Mouse (Mus musculus): ENCODE results near the gene Cd3d. TPM values are rescaled to one million over a fixed set of nuclear protein-coding genes. Genes with fewer than 3 reads are reported as not detected.
A peak's percentile ranks its signal among the peaks of the same experiment; 100 is the strongest.
"Not testable (repeated sequence)": the region's sequence is repeated elsewhere in the genome, so short reads cannot be mapped to it uniquely, and the experiment has no call there.

Cd3d gene
- total RNA-seq (2014; fragmentation: Nextera tagmentation) (not detected in 2 replicates), total RNA-seq (2017) (0.21 TPM in 1 of 2 replicates, not detected in the other)

DNA sequence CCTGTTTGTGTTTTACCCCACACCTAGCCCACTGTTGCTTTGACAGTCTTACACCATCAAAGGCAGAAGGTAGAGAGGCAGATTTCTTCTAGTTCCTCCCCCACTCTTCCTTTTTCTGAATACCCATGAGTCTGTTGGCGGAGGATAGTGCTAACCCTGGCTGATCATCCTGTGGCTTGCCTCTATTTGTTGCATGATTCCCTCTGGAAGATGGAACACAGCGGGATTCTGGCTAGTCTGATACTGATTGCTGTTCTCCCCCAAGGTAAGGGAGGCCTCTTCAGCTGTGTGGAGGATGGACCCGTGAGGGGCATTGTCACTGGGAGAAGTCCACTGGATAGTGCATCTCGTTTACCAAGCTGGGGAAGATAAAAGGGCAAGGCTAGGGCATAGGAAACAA is at the start of gene Cd3d:
TSS of gene Cd3d (plus strand) at position 111 of the 400 bp plus-strand sequence.
- ATAC-seq (replicated peaks; ENCODE audit: poor library complexity, severe bottlenecking): no peak

DNA sequence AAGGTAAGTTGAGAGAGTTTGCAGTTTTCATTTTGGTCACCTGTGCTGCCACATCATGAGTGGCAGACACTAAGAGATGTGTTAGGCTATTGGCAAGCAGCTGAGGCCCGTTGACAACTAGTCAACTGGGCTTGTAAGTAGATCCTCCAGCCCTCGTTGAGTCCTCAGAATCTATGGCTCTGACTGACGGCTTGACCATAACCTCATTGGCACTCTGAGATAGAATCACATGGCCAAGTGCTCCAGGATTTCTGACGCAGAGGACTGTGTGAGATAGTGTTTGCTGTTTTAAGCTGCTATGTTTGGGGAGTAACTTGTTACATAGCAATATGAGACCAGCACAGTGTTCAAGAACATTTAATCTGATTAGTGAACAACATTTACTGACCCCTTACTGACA is 39.8 kb upstream of the Cd3d start:
- ATAC-seq (replicated peaks; ENCODE audit: poor library complexity, severe bottlenecking): no peak

DNA sequence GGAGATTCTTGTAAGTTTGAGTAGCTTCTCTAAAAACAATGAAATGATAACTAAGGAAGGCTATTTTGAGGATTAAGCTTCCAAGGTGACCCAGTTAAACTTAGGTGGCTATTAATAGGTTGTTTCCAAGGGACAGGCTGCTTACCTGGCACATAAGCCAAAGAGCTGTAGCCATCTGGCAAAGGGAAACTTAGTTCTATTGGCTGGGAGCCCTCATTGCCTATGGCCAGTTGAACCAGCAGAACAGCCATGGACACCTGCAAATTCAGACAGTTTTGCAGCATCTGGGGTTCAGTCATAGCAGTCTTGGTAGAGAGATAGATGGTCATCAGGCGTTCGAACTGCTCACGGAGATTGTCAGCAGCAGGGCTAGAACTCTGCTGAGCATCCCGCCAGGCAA is 39.2 kb upstream of the Cd3d start:
- no peak for ATAC-seq (replicated peaks; ENCODE audit: poor library complexity, severe bottlenecking)

DNA sequence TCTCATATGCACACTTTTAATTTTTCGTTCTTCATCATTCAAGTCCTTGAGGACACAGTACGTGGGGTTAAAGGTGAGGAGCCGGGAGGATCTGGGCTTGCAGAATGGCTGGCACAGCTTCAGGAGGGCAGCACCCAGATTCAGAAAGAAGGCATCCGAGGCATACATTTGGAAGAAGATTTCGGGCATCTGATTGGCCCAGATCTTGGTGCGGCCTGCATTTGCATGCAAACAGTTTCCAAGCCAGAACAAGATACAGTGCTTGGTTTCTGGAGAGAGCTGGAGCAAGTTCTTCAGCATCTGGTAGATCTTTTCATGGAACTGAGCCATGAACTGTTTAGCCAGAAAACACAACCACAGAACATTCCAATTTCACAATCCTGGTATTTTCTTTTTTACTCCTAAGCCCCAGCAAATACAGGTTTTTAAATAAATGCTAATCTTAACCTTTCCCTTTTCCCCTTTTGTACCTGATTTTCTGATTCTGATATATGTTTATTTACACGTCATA is 35.3 kb upstream of the Cd3d start:
- ATAC-seq (replicated peaks; ENCODE audit: poor library complexity, severe bottlenecking): no peak

DNA sequence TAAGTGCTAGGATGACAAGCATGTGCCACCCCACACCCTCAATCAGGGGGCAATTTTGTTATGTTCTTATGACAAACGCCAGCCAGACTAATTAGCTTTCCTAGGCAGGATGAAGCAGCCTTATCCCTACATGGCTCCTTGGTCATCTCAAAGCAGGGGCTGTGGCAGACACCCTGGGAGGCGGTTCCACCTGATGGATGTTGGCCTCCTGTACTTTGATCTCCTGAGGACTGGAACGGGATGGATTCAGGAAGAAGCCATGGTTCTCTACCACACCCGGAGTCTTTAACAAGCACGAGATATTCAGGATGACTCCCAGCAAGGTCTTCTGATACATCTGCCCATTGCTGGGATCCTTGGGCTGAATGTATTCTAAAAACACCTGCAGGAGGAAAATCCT is 33.8 kb upstream of the Cd3d start:
- no peak for ATAC-seq (replicated peaks; ENCODE audit: poor library complexity, severe bottlenecking)

DNA sequence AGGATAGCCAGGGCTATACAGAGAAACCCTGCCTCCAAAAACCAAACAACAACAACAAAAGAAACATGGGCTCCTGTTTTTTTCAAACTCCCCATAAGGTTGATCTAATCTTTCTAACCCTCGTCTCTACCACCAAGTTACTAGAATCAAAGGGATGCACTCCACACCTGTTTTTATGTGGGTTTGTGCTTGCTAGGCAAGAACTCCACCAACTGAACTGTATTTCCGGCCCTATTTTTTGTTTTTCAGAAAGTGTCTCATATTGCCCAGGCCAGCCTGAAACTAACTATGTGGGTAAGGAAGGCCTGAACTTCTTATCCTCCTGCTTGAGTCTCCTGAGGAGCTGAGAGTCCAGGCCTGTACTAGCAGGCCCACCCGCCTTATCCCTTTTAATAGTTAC is 27.2 kb upstream of the Cd3d start:
- no peak for ATAC-seq (replicated peaks; ENCODE audit: poor library complexity, severe bottlenecking)

DNA sequence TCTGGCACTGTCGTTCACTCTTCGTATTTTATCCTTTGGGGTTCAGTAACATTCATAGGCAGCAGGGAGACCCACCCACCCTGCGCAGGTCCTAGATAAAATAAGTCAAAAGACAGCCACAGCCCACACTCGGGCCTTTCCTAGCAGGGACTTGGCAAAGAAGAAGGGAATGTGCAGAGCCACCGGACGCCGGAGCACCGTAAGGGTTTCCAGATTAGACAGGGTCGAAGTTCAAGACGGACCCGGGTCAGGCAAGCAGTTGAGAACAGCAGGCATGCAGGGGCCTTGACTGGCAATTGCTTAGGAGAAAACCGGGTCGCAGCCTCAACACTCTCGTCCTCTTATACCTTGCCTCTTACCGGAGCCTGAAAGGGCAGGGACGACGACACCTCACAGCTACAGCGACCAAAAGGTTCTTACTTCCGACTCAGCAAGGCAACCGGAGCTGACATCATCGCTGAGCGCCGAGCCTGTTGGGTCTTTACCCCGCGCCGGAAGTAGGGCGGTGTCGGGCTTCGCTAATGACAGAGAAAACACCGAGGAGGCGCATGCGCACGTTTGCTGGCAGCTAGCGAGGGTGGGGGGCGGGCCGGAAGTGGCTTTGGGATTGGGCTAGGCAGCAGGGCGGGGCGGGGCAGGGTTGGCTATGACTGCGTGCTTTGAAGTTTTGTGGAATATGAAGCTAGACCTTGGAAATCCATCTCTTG is 16.3 kb upstream of the Cd3d start, which contains the start of gene Ube4a:
TSS of gene Ube4a (minus strand) at position 475 of the 707 bp plus-strand sequence.
- peak; percentile 95 for ATAC-seq (replicated peaks; ENCODE audit: poor library complexity, severe bottlenecking)

DNA sequence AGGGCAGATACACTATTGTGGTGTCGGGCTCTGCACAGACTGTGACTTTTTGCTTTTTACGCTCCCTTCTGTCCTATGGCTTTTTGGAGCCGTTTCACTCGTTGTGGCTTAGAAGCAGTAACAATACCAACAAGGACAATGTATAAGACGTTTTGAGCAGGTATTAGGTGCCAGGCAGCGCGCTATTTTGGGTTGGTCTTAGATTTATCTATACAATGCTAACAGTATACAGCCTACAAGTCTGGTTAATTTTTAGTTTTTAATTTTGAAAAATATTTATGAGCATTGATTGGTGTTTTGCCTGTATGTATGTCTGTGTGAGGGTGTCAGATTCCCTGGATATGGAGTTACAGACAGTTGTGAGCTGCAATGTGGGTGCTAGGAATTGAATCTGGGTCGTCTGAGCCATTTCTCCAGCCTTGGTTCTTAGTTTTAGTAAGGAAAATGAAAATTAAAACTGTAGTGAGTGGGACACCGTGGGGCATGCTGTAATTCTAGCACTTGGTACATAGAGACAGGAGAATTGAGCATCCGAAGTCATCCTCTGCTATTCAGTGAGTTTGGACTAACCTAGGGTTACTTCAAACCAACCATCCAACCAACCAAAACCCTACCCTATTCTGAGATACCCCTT is 15.6 kb upstream of the Cd3d start:
- ATAC-seq (replicated peaks; ENCODE audit: poor library complexity, severe bottlenecking): no peak

DNA sequence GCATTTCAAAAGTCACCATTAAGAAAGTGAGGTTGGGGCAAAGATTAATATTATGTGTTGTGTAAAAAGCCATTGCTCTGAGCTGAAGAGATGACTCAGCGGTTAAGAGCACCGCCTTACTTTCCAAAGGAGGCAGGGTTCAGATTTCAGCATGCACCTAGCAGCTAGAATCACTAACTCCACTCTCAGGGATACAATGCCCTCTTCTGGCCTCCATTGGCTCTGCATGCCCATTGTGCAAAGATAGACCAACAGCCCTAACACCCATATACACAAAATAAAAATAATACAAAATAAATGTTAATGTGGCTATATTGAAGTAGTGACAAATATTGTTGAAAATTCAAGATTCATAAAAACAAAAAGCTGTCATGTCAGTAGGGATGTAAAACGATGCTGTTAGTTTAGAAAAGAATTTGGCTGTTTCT is 14.8 kb upstream of the Cd3d start:
- peak; percentile 79 for ATAC-seq (replicated peaks; ENCODE audit: poor library complexity, severe bottlenecking)

DNA sequence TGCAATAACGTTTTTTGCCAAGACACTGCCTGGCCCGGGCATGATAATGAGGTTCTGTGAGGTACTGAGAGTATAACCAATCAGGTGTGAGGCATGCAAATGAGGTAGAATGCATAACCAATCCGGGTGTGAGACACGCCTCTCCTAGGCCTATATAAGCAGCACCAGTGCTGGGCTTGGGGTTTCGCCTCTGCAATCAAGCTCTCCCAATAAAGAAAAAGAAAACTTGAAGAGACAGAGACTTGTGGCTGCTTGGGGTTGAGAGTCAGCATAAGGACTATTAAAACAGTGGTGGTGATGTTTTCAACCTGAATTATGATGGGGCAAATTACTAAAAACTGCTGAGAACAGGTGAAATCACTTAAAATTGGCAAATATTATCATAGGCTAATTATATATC is 13.8 kb upstream of the Cd3d start:
- ATAC-seq (replicated peaks; ENCODE audit: poor library complexity, severe bottlenecking): not testable (repeated sequence)

DNA sequence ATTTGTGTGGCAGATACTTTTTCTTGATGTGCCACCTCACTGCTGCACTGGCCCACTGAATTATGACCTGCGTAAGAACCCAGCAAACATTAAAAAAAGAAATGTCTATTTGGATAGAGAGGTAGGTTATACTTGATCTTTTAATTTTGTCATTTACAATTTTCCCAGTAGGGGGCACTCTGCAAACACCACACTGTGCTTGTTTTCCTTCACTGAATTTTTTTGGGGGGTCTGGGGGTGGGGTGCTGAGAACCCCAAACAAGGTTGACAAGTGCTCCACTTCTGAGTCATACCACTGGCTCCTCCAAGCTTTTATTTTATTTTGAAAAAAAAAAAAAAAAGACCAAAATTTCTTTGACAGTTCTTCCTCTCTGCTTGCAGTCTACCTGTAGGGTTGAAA is 12.1 kb upstream of the Cd3d start:
- ATAC-seq (replicated peaks; ENCODE audit: poor library complexity, severe bottlenecking): no peak

DNA sequence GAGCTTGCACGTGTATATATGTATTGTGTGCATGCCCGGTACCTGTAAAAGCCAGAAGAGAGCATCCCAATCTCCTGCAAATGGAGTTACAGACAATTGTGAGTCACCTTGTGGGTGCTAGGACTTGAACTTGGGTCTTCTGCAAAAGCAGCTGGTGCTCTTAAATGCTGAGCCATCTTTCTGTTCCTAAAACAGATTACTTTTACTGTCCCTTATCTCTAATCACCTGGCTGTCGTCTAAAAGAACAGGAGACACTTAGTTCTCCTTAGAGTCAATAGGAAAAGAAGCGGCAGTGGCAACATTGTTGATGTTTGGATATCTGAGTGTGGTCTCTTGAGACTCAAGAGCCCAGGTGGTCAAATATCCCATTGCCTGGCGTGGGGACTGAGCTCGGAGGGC is 3.8 kb upstream of the Cd3d start:
- no peak for ATAC-seq (replicated peaks; ENCODE audit: poor library complexity, severe bottlenecking)

DNA sequence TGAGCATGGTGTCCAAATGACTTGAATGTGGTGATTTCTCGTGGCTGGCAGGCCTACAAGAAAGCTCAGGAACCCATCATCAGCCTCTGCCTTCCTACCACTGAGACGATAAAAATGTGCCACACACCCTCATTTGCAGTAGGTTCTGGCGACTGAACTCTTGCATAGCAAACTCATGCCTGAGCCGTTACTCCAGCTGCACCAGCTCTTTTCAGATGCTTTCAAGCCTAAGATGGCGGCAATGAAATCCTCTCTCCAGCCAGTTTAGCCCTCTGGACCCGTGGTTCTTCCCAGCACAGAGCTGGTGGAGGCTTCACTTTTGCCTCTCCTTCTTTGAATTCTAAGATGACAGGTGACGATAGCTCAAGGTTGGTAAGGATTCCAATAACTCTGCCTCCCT is 1.8 kb upstream of the Cd3d start:
- no peak for ATAC-seq (replicated peaks; ENCODE audit: poor library complexity, severe bottlenecking)

DNA sequence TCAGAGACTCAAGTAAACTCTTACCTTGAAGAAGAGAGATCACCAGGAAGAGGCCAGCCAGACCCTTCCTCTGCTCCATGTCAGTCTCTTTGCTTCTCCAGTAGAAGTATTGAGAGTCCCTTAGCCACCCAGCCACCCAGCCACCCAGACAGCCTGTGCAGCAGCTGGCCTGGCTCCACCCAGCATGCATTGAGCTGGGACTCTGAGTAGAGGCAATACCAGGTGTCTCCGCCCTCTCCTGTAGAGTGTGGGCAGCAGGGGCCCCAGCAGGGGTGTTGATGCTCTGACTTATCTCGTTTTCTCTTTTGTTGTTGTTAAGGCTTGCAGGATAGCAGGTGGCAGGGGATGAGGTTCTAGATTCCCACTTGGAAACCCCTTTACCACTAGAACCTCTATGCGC is 1.3 kb upstream of the Cd3d start, which contains the start of gene Cd3g:
TSS of gene Cd3g (minus strand) at position 190 of the 400 bp plus-strand sequence.
- ATAC-seq (replicated peaks; ENCODE audit: poor library complexity, severe bottlenecking): no peak

DNA sequence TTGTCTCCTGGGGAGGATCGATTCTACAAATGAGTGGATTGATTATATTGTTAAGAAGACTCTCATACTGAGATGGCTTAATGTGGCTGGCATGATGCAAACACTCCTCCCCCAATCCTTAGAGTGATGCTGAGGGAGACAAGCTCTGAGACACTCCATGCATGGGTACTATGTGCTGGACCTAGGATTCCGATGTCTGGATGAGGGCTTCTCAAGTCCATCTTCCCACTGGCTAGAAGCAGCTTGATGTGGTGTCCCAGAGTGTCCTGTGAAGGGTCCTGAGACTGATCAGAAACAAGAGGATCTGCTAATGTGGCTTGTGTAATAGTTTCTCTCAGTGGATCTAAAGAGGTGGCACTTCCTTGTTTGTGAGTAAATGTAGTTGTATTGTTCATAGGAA is 482 bp upstream of the Cd3d start:
- ATAC-seq (replicated peaks; ENCODE audit: poor library complexity, severe bottlenecking): no peak

DNA sequence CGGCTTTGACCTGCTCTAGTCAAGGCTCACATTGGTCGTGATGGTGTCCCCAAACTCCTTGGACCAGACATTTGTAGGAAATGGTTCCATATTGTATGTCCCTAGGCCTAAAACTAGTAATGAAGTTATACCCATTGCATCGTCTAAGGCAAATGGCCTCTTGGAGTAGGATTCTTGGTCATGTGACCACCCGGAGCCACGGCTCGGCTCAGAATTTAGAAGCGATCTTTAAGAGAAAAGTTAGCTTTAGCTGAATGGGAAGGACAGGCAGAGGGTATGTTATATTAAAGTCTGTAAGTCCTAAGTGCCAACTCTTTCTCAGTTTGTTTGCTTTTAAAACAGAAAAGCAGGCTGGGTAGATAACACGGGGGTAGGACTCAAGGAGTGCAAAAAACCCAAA is 495 bp downstream of the Cd3d start:
- ATAC-seq (replicated peaks; ENCODE audit: poor library complexity, severe bottlenecking): no peak

DNA sequence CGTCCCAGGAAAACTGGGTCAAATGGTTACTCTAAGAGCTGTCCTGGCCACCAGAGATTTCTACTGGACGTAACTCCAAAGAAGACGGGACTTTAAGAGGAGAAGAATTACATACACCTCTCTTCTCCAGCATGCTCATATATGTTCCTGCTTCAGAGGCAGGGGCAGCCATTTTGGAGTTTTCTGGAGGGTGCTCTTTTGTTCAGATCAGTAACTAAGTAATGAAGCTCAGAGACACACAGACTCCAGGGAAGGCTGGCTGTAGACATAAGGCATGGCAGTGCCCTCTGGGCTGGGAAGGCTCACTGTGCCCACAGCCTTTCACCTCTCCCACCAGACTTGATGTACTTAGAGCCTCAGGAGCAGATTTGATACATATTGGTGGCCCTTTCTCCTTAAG is 945 bp downstream of the Cd3d start:
- no peak for ATAC-seq (replicated peaks; ENCODE audit: poor library complexity, severe bottlenecking)

DNA sequence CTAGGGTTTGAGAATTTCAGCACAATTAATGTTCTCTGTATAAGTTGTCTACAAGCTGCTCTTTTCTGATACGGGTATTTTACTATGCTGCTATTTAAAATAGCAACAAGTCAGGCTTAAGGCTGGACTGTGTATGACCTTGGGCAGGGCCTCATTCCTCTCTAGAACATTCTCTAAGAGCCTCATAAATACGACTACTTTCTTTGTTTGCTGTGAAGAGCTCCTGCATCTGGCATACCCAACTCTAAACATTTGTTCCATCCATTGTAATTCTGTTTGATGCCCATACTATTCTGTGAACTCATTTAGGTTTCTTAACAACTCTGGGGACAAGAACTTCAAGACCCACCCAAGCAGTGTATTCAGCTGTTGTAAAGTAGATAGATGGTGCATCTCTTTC is 1.4 kb downstream of the Cd3d start:
- ATAC-seq (replicated peaks; ENCODE audit: poor library complexity, severe bottlenecking): no peak

DNA sequence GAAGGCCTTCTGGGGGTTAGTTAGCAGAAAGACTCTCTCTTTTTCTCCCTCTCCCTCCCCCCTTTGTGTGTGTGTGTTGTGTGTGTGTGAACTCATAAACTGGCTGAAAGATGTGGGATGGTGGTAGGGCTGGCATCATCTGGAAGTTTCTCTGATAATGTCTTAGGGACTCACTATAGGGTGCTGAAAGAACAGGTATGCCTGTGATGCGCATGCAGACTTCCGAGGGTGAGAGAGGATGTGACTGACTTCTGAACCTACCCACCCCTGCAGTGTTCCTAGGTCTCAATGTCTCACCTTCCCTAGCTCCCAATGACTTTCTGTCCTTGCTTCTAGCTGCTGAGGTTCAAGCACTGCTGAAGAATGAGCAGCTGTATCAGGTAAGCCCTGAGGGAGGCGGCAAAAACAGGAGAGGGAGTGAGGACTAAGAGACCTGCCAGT is 4.2 kb downstream of the Cd3d start:
- ATAC-seq (replicated peaks; ENCODE audit: poor library complexity, severe bottlenecking): no peak

DNA sequence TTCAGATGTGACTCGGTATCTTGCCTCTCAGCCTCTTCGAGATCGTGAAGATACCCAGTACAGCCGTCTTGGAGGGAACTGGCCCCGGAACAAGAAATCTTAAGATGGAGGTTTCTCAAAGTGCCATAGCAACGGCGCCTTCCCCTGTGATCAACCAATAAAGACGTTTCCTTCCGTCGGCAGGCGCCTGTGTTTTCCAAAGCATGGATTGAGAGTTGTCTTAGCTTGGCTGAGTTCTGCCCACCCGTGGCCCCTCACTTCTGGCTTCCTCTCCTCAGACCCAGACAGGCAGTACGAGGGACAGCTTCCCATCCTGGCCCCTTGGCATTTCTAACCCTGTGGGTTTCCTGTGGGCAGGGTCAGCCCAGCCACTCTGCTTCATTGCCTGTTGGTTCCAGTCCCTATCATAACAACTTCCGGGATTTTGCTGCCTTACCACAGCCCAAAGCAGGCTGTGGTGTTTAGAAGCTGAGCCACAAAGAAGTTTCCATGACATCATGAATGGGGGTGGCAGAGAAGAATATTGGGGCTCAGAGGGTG is 4.7 kb downstream of the Cd3d start:
- peak; percentile 98 for ATAC-seq (replicated peaks; ENCODE audit: poor library complexity, severe bottlenecking)

DNA sequence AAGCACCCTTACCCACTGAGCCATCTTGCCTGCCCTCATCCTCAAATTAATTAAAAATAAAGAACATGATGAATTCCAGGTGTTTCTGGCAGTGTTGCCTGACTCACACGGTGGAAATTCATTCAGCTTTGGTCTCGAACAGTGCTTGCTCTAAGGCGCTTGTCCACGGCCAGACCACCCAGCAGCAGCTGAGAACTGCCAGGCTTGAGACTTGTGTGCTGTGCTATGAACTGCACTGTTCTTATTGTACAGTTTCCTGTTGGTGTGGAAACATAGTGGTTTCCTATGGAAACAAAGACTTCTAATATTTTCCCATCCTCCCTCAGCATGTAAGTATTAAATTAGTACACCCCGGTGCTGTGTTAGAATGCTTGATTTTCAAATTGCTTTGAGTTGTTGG is 5.4 kb downstream of the Cd3d start:
- ATAC-seq (replicated peaks; ENCODE audit: poor library complexity, severe bottlenecking): peak; percentile 48
